Mouse (Mus musculus): ENCODE data around the gene Ppil2. TPM values are rescaled to one million over a fixed set of nuclear protein-coding genes. Genes with fewer than 3 reads are reported as not detected.
A peak's percentile ranks its signal among the peaks of the same experiment; 100 is the strongest.

The Ppil2 gene
- polyA plus RNA-seq, 2 experiments: 116 to 131 TPM

- Histone ChIP-seq H3K4me3 (replicated peaks; ENCODE audit: low read length) (peak overlapping the region; percentile 78), H3K4me2 (replicated peaks; ENCODE audit: low read depth, low read length, severe bottlenecking) (peak overlapping the region; percentile 73), H3K9ac (ENCODE audit: low read depth, low read length, severe bottlenecking) (peak overlapping the region; percentile 87; the same call in 1 of the 2 replicates), H3K4me1 (ENCODE audit: control insufficient read depth, insufficient read depth, low read length) (peaks cover 4% of the 10 kb centered on the region), H3K9me3 (ENCODE audit: control insufficient read depth, low read length) (peaks cover 1% of the 10 kb centered on the region; the same call in 1 of the 2 replicates), H3K36me3 (ENCODE audit: control insufficient read depth, insufficient read depth, low read length) (peaks cover 9% of the 10 kb centered on the region; the same call in 1 of the 2 replicates), H3K27ac (replicated peaks; ENCODE audit: low read depth, low read length) (no peak overlapping the region), H3K27me3 (ENCODE audit: control insufficient read depth, insufficient read depth, low read length) (no peaks in the 10 kb centered on the region)
- WGBS: 50% methylated on average over 6 of the region's 6 CpGs
- no peak for ATAC-seq (ENCODE audit: low FRiP score, low read depth)
- TF ChIP-seq POLR2A (IDR thresholded peaks at IDR 0.05; ENCODE audit: borderline replicate concordance, extremely low read depth, insufficient read depth, insufficient read length): no peak
- no peak for DNase-seq (ENCODE audit: low spot score)
Observed at GRCm38 (mm10) chr16:17070716-17071115, 40.3 kb downstream of the Ppil2 start.

- H3K4me1 ChIP-seq (ENCODE audit: control insufficient read depth, insufficient read depth, low read length): peaks cover 4% of the 10 kb centered on the region
- H3K4me3 ChIP-seq (replicated peaks; ENCODE audit: low read length): peak within 1 kb of the TSS; percentile 78
- H3K36me3 ChIP-seq (ENCODE audit: control insufficient read depth, insufficient read depth, low read length): 0 out of 2 replicates have a peak, but pooled peaks cover 2% of the 10 kb centered on the region
- H3K4me2 ChIP-seq (replicated peaks; ENCODE audit: low read depth, low read length, severe bottlenecking): peak within 1 kb of the TSS; percentile 73
- ATAC-seq (ENCODE audit: low FRiP score, low read depth): peak; percentile 95
- no peaks in the 10 kb centered on the region for H3K9me3 ChIP-seq (ENCODE audit: control insufficient read depth, low read length)
- H3K27ac ChIP-seq (replicated peaks; ENCODE audit: low read depth, low read length): peak within 1 kb of the TSS; percentile 79
- DNase-seq (ENCODE audit: low spot score): peak; percentile 78
- peak within 1 kb of the TSS; percentile 87 for H3K9ac ChIP-seq (ENCODE audit: low read depth, low read length, severe bottlenecking)
- WGBS: under 1% methylated on average over 68 of the region's 76 CpGs
- no peaks in the 10 kb centered on the region for H3K27me3 ChIP-seq (ENCODE audit: control insufficient read depth, insufficient read depth, low read length)
- peak; percentile 75; the same call in 1 of the 2 replicates for TF ChIP-seq POLR2A (IDR thresholded peaks at IDR 0.05; ENCODE audit: borderline replicate concordance, extremely low read depth, insufficient read depth, insufficient read length)
Observed at GRCm38 (mm10) chr16:17069511-17070443, 41.3 kb downstream of the Ppil2 start, which contains the start of gene Ypel1. TSS of gene Ypel1 (plus strand) at chr16:17069696.

GRCm38 (mm10) chr16:17067552-17067951 lies 43.5 kb downstream of the Ppil2 start:
- DNase-seq (ENCODE audit: low spot score) (no peak), ATAC-seq (ENCODE audit: low FRiP score, low read depth) (no peak)
- no peak overlapping the region for H3K4me3 ChIP-seq (replicated peaks; ENCODE audit: low read length)
- no peaks in the 10 kb centered on the region for H3K27me3 ChIP-seq (ENCODE audit: control insufficient read depth, insufficient read depth, low read length)
- peaks cover 4% of the 10 kb centered on the region for H3K4me1 ChIP-seq (ENCODE audit: control insufficient read depth, insufficient read depth, low read length)
- H3K36me3 ChIP-seq (ENCODE audit: control insufficient read depth, insufficient read depth, low read length): no peaks in the 10 kb centered on the region
- H3K9ac ChIP-seq (ENCODE audit: low read depth, low read length, severe bottlenecking): no peak overlapping the region
- WGBS: 88% methylated on average over 2 of the region's 2 CpGs
- H3K9me3 ChIP-seq (ENCODE audit: control insufficient read depth, low read length): no peaks in the 10 kb centered on the region
- no peak for TF ChIP-seq POLR2A (IDR thresholded peaks at IDR 0.05; ENCODE audit: borderline replicate concordance, extremely low read depth, insufficient read depth, insufficient read length)
- no peak overlapping the region for H3K4me2 ChIP-seq (replicated peaks; ENCODE audit: low read depth, low read length, severe bottlenecking)
- no peak overlapping the region for H3K27ac ChIP-seq (replicated peaks; ENCODE audit: low read depth, low read length)

- no peak for ATAC-seq (ENCODE audit: low FRiP score, low read depth)
- WGBS: 62% methylated on average over 1 of the region's 1 CpGs
Observed at GRCm38 (mm10) chr16:17062338-17062737, 48.7 kb downstream of the Ppil2 start.

GRCm38 (mm10) chr16:17055584-17055983 lies 55.5 kb downstream of the Ppil2 start:
- TF ChIP-seq POLR2A (IDR thresholded peaks at IDR 0.05; ENCODE audit: borderline replicate concordance, extremely low read depth, insufficient read depth, insufficient read length): no peak
- Histone ChIP-seq H3K27ac (replicated peaks; ENCODE audit: low read depth, low read length) (no peak overlapping the region), H3K27me3 (ENCODE audit: control insufficient read depth, insufficient read depth, low read length) (no peaks in the 10 kb centered on the region), H3K4me3 (replicated peaks; ENCODE audit: low read length) (no peak overlapping the region), H3K4me2 (replicated peaks; ENCODE audit: low read depth, low read length, severe bottlenecking) (no peak overlapping the region), H3K9me3 (ENCODE audit: control insufficient read depth, low read length) (no peaks in the 10 kb centered on the region), H3K36me3 (ENCODE audit: control insufficient read depth, insufficient read depth, low read length) (no peaks in the 10 kb centered on the region), H3K4me1 (ENCODE audit: control insufficient read depth, insufficient read depth, low read length) (no peaks in the 10 kb centered on the region), H3K9ac (ENCODE audit: low read depth, low read length, severe bottlenecking) (no peak overlapping the region)
- no peak for DNase-seq (ENCODE audit: low spot score)
- WGBS: 76% methylated on average over 3 of the region's 3 CpGs
- ATAC-seq (ENCODE audit: low FRiP score, low read depth): no peak

More at GRCm38 (mm10) chr16:17062338-17062737, 48.7 kb downstream of the Ppil2 start:
- H3K27ac ChIP-seq (replicated peaks; ENCODE audit: low read depth, low read length): no peak overlapping the region
- H3K4me3 ChIP-seq (replicated peaks; ENCODE audit: low read length): no peak overlapping the region
- H3K27me3 ChIP-seq (ENCODE audit: control insufficient read depth, insufficient read depth, low read length): no peaks in the 10 kb centered on the region
- no peak for DNase-seq (ENCODE audit: low spot score)
- H3K4me1 ChIP-seq (ENCODE audit: control insufficient read depth, insufficient read depth, low read length): 0 out of 2 replicates have a peak, but pooled peaks cover 2% of the 10 kb centered on the region
- no peak overlapping the region for H3K9ac ChIP-seq (ENCODE audit: low read depth, low read length, severe bottlenecking)
- no peak for TF ChIP-seq POLR2A (IDR thresholded peaks at IDR 0.05; ENCODE audit: borderline replicate concordance, extremely low read depth, insufficient read depth, insufficient read length)
- H3K36me3 ChIP-seq (ENCODE audit: control insufficient read depth, insufficient read depth, low read length): no peaks in the 10 kb centered on the region
- H3K4me2 ChIP-seq (replicated peaks; ENCODE audit: low read depth, low read length, severe bottlenecking): no peak overlapping the region
- H3K9me3 ChIP-seq (ENCODE audit: control insufficient read depth, low read length): no peaks in the 10 kb centered on the region
